Mouse (Mus musculus) monocyte, adult 5-6 weeks (primary cell): Measurements from ENCODE around the gene Bcl7b. TPM values are rescaled to one million over a fixed set of nuclear protein-coding genes. Genes with fewer than 3 reads are reported as not detected.

Source experiments
- ATAC-seq: fragments of 153-309, 156-312 bp; replicated peaks from 2 replicates; pipeline ENCODE4 v1.8.0; 2017; ENCODE audit warnings: mild to moderate bottlenecking; ENCODE audit not compliant: low TSS enrichment, insufficient number of reproducible peaks, severe bottlenecking, poor library complexity, low FRiP score
- total RNA-seq: library from RNA; stranded (forward); fragments of 200-1000, 200-491, 200-594 nt; gene quantifications from 3 replicates; pipeline ENCODE4 v1.2.3, GENCODE M21; 2017

The Bcl7b gene
- total RNA-seq: 52.4 to 63.3 TPM (median 53.1 TPM) in 3 replicates

DNA sequence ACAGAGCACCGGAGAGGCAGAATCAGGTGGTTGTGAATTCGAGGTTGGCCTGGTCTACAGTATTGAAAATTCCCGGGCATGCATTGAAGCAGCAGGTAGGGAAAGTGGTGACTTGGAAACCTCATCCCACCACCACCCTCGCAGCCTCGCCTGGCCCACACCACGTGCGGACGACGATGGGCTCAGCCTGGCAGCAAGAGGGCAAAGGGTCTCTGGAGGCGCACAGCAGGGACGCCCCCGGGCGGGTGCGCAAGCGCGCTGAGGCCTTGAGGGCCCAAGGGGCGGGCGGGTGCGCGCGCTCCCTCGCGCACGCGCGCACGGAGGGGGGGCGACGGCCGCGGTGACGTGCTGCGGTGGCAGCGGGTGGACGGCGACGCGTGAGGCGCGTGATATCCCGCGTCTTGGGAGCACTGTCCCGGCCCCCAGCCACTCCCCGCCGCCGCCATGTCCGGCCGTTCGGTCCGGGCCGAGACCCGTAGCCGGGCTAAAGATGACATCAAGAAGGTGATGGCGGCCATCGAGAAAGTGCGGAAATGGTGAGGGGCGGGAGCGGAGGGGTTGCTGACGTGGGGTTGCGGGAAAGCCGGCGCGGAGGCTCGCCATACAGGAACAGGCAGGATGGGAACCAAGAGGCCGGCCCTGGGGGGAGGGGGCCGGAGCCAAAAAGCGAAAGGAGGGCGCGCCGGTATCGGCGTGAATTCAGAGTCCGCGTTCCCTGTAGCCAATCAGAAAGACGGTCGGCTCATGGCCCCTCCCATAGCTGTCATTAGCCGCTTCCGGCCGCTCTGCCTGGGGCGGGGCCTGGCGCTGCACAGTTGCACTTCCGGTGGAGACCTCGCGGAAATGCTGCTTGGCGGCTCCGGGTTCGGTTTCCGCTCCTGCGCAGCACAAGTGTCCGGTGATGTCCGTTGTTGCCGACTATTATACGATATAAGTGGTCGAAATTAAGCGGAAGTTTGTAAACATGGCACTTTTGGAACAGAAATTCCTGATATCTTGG is at the start of gene Bcl7b:
Bcl7b (plus strand) TSS at position 221 of the 1,000 bp plus-strand sequence.
- ATAC-seq: peak; percentile 96

DNA sequence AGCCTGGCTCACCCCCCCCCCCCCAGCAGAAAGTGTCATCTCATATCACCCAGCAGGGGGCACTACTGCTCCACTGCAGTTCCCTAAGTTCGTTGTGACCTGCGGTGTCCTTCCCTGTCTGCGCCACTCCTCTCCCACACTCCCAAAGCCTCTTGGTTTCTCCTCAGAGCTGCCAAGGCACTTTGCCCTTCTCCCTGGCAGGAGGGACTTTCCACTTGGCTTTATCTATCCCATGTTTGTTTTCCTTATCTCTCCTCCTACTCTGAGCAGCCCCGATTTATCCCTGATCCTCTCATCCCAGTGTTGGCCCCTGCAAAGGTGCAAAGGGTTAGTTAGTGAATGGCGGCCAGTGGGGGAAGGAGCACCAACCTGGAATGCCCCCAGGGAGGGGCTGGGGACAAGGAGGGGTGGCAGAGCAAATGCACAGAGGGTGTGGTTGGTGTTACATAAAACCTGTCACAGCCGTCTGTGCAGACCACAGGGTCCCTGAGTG is 49.4 kb upstream of the Bcl7b start:
- ATAC-seq: peak; percentile 75

DNA sequence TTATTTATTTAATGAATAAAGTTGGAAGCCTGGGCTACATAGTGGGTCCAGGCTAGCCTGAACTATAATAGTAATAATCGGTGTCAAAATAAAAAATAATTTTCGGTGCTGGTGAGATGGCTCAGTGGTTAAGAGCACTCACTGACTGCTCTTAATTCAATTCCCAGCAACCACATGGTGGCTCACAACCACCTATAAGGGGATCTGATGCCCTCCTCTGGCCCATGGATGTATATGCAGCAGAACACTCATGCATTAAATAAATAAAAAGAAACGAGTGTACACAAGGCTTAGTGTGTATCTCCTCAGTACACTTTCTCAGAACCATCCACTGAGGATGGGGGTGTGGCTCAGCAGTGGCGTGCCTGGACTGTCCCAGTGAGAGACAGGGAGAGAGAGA is 47.3 kb upstream of the Bcl7b start:
- ATAC-seq: no peak

DNA sequence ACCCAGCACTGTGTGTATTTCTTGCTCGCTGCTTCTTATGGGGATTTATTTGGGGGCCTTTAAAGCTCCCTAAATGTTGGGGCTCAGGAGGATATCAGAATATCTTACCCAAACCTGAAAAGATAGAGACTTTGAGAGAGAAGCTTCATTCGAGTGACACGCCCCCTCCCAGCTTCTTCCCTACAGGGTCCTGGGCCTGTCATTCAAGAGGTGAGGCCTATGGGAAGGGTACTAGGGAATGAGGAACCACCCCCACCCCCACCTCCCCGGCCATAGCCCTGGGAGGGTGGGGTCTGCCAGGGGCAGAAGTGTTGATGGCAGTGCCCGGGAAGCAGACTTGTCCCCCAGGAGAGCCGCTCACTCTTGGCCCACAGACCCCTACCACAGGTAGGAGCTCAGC is 42.0 kb upstream of the Bcl7b start:
- ATAC-seq: 0 out of 2 replicates have a peak, but pooled peaks have one; percentile 24

DNA sequence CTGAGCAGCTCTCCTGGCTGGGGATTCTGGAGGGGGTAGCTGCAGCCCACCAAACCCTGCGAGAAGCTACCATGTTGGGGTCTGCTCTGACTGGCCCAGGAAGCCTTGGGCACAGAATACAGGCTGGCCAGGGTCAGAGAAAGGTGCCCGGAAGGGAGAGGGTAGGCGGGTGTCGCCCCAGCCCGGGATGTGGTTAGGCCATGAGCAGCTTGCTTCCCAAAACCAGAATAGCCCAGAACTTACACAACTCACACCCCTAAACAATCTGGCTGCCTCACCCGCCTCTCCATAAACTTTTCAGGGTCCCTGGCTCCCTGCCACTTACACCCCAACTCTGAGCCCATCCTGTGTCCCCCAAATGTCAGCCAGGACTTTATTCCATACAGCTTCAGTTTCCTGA is 40.4 kb upstream of the Bcl7b start:
- ATAC-seq: peak; percentile 79

DNA sequence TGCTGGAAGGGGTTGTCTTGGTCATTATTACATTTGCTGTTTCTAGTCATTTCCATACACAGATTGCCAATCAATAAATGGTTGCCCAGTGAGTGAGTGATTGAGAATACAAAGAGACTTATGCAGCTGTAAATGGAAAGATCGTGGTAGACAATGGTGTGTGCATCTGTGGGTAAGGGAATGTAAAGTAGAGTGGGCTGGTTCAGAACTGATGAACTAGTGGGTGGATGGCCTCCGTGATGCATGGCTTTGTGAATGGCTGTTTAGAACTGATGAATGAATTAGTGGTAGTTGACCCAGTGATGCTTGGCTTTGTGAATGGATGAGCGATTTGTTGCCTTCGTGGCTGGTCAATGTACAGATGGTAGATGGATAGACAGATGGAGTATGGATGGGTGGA is 38.3 kb upstream of the Bcl7b start:
- ATAC-seq: no peak

DNA sequence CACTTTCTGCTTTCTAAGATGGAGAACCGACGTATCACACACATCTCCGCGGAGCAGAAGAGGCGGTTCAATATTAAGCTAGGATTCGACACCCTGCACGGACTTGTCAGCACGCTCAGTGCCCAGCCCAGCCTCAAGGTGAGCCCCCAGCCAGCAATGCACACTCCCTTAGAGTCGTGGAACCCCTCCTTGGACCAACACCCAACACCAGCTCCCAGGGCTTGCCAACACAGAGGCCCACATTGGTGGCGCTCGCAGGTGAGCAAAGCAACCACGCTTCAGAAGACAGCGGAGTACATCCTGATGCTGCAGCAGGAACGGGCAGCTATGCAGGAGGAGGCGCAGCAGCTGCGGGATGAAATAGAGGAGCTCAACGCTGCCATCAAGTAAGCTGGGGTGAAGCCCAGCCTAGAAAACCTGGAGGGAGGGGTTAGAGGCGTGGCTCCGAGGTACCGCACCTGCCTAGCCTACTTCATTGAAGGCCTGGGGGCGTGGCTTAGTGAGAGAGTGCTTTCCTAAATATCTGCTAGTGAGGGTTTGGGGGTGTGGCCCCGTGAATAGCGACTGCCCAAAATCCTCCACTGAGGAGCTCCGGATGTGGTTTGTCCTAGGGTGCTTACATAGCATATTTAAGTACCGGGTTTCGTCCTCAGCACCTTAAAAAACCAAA is 34.2 kb upstream of the Bcl7b start:
- ATAC-seq: peak; percentile 45

DNA sequence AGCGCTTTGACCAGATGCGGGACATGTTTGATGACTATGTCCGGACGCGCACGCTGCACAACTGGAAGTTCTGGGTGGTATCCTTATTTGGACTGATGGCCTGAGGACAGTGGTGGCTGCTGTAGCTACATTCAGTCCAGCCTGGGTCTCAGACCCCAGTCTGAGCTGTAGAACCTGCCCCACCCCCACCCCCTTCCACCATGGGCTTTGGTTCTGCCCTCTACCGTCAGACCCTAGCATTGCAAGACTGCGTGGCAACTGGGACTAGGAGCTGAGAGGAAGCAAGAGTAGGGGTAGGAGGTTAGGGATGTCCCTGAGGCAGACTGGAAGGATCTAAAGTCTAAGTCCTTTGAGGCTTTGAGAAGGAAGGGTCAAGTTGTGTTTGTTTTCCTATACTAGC is 33.5 kb upstream of the Bcl7b start:
- ATAC-seq: peak; percentile 61

DNA sequence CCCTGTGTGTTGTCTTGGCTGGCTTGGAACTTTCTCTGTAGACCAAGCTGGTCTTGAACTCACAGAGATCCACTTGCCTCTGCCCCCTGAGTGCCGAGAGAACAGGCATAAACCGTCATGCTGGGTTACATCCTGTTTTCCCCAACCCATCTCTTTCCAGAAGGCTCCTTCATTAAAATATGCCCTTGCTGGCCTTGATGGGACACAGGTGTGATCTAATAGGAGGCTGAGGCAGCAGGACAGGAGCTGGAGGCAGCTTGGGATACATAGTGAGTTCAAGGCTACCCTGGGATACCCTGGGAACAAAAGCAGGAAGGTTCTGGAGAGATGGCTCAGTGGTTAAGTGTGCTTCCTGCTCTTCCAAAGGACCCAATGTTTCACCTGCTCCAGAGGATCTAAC is 28.2 kb upstream of the Bcl7b start:
- ATAC-seq: no peak

DNA sequence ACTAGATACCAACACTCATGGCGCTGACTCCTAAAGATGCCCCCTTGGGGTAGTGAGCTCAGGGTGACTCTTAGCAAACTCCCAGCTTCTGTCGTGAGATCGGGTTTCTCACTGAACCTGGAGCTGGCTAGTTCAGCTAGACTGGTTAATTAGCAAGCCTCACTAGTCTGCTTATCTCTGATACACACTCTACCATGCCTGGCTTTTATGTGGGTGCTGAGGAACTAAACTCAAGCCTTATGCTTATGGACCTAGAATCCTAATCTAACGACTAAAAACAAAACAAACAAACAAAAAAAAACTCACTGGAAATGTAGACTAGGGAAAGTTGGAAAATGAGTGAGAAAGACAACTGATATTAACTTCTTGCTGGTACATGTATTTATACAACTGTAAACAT is 23.6 kb upstream of the Bcl7b start:
- ATAC-seq: no peak

DNA sequence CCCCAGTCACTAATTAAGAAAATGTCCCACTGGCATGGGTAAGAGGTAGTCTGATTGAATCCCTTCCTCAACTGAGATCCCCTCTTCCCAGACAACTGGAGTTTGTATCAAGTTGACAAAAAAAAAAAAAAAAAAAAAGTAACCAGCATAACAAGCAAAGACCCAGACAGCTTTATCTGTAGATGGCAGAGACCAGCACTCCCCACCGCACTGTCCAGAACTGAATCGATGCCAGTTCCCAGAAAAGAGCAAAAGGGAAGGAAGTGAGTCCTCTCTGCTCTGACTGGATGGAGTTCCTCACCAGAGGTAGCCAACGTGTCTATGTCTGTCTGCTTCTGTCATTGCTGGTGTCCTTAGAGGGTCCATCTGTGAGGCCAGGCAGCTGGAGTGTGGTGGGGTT is 22.6 kb upstream of the Bcl7b start:
- ATAC-seq: no peak

DNA sequence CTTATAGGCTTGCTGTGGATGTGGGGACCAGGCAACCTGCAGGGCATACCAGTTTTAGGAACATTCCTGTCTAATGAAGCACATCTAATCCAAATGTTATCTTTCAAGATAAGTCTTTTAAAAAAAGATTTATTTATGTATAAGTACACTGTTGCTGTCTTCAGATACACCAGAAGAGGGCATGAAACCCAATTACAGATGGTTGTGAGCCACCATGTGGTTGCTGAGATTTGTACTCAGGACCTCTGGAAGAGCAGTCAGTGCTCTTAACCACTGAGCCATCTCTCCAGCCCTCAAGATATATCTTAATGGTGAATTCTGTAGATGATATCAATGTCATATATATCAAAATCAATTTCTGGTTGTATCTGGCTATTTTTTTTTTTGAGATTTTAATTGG is 22.1 kb upstream of the Bcl7b start:
- no peak for ATAC-seq

DNA sequence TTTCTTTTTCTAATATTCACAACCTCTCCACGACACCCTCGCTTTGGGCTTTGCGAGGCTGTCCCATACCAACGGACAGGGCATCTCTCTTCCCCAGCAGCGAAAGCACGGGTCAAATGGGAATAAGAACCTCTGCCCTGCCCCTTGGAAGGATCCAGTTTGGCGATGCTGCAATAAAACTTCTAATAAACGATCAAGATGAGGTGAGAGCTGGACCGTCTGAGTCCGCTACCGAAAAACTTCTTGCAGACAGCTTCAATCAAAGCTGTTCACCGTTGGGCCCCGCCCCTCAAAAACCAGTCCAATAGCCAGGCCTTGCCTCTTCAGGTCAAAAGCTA is 19.4 kb upstream of the Bcl7b start:
- no peak for ATAC-seq

DNA sequence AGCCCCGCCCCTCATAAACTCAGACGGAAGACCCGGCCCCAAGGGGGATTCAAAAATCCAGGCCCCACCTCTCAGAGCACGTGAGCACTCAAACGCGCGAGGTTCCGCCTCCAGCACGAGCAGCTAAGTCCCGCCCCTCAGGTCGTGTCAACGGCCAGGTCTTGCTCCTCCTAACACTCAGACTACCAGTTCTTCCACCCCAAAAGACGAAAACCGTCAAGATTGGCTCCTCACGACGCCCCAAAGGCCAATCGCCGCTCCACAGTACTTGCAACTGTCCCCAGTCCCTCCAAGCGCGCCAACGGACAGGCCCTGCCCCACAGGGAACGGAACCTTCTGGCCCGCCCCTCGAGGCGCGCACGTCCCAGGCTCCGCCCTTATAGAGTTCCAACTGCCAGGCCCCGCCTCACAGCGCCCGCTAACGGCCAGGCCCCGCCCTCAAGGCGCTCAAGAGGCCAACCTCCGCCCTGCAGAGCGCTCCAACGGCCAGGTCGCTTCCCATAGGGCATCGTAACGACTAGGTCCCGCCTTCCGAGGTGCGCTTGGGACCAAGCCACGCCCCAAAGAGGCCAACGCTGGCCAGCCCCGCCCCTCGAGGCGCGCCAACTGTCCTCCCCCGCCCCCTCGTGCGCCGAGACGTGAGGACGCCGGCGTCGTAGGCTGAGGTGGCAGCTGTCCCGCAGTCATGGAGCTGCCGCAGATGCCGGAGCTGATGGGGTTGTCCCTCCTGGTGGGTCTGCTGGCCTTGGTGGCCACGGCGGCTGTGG is 18.8 kb upstream of the Bcl7b start, which contains the start of gene Tbl2:
Tbl2 (plus strand) TSS at position 605 of the 767 bp plus-strand sequence.
- peak; percentile 92 for ATAC-seq

DNA sequence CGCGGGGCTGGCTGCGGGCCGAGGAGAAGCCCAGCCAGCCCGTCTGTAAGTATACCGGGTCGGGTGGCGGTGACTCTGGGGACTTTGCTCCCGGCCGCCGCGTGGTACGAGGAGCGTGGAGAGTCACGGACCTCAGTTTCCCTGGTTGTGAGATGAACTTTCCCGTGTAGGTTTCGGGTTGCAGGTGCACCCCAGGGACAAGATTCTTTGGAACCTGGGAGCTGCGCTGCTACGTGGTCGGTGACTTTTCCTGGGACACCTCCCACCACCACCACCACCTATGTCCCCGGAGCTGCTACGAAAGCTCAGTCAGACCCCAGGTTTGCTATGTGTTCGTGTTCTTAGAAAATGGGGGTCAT is 18.3 kb upstream of the Bcl7b start:
- ATAC-seq: no peak

DNA sequence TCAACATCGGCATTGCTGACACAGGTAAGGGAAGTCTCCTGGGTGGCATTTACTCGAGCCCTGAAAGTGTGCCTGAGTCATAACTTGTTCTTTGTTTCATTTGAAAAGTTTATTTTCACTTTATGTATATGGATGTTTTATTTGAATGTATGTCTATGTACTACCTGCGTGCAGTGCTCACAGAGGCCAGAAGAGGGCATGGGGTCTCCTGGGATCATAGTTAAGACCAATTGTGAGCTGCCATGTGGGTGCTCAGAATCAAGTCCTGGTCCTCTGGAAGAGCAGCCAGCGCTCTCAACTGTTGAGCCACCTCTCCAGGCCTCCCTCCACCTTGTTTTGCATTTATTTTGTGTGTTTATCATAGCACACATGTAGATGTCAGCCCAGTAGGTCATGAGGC is 11.6 kb upstream of the Bcl7b start:
- ATAC-seq: no peak

DNA sequence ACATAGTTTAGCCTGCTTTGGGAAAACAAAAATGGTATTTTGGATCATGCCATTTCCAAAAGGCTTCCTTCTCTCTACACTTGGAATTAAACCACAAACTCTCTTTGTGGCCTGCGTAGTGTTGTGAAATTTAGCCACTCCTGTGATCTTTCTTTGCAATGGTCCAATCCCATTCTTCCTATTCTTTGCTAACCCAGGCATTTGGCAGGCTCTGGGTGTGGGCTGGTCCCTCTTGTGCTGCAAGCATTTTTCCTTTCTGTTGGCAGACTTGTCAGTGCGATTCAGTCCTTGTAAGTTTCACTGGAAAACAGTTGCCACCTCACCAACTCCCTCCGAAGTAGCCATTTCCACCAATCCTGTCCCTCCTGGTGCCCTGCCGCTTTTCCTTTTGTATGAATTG is 6.9 kb upstream of the Bcl7b start:
- no peak for ATAC-seq

DNA sequence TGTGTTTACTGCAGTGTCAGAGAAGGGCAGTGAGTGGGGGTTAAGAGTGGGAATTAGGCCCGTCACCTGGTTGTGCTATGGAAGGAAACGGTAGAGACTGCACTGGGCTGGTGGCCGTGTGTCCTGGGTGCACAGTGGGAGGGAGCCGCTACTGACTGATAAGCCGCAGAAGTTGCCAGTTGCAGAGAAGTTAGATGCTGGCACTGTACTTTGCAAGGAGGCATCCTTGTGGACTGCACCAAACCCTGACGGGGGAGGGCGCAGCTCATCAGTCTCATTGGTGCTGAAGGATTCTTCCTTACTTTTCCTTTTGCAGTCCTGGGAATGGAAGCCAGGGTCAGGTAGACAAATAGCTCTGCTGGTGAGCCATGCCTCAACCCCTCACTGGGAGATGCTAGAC is 6.4 kb upstream of the Bcl7b start:
- no peak for ATAC-seq

DNA sequence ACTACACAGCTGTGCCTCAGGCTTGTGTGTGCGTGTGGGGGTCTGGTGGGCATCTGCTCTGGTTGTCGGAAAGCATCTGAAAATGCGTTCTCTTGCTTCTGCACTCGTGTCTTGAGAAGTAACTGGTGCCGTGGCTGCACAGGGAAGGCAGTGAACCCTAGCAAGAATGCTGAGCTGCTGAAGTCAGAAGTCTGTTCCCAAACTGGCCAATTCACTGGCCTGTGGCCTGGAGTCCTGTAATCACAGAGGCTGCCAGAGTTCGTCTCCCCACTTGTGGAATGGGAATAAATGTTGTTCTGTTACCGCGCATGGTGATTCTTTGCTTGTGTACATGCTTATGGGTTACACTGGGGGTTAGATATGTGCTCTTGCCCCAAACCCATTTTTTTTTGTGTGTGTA is 5.7 kb upstream of the Bcl7b start:
- no peak for ATAC-seq
